27 mouse cellular contexts compared by ENCODE assay signal in genomic region chr4:119871861-119872582, GRCm38 (mm10).
DNase-seq lines count a peak whose midpoint lies in the region; ATAC-seq and TF ChIP-seq lines count a peak whose summit lies in the region.
"Had no signal": no experiment of that assay in that cellular context is flagged by ENCODE, and none has a peak within 500 bp of the region (broad histone marks: within the 10 kb centered on the region; RNA-seq: fewer than 3 reads in every experiment).

No protein-coding gene starts in this region.

- 83% methylated on average over 10 of the region's 10 CpGs for WGBS in hindbrain, postnatal 0 days
- whole genome bisulfite sequencing in hindbrain, embryonic 12.5 days, result 88% methylated on average over 10 of the region's 10 CpGs

- H3K4me2 ChIP-seq in hindbrain, postnatal 0 days (ENCODE audit: low read depth, low read length), result no peak overlapping the region
- no peak overlapping the region for H3K4me2 ChIP-seq in hindbrain, embryonic 12.5 days (replicated peaks)
- H3K4me2 ChIP-seq: embryonic facial prominence, embryonic 13.5 days; forebrain, embryonic 12.5 days; heart, embryonic 11.5 days; limb, embryonic 13.5 days; liver, embryonic 12.5 days; midbrain, embryonic 12.5 days; neural tube, embryonic 15.5 days had no signal

- no peak for TF ChIP-seq CTCF in hindbrain, postnatal 0 days (IDR thresholded peaks at IDR 0.05; ENCODE audit: low read depth)

- no peak overlapping the region for H3K4me3 ChIP-seq in hindbrain, postnatal 0 days (ENCODE audit: low read length)
- H3K4me3 ChIP-seq in hindbrain, embryonic 12.5 days, result no peak overlapping the region
- H3K4me3 ChIP-seq: embryonic facial prominence, embryonic 13.5 days; erythroblast, embryonic 14.5 days; forebrain, embryonic 12.5 days; limb, embryonic 13.5 days; liver, embryonic 12.5 days; midbrain, embryonic 12.5 days; neural tube, embryonic 15.5 days had no signal

- H3K27me3 ChIP-seq in hindbrain, postnatal 0 days (ENCODE audit: insufficient read depth, low read length), result no peaks in the 10 kb centered on the region
- H3K27me3 ChIP-seq in hindbrain, embryonic 12.5 days, result no peaks in the 10 kb centered on the region; the same call in 1 of the 2 replicates
- H3K27me3 ChIP-seq: CH12.LX; embryonic facial prominence, embryonic 13.5 days; forebrain, embryonic 12.5 days; limb, embryonic 13.5 days; liver, embryonic 12.5 days; midbrain, embryonic 12.5 days; neural tube, embryonic 15.5 days; Patski had no signal

- H3K36me3 ChIP-seq in hindbrain, postnatal 0 days (ENCODE audit: insufficient read depth, low read length), result no peaks in the 10 kb centered on the region
- no peaks in the 10 kb centered on the region for H3K36me3 ChIP-seq in hindbrain, embryonic 12.5 days
- H3K36me3 ChIP-seq: embryonic facial prominence, embryonic 13.5 days; forebrain, embryonic 12.5 days; G1E; limb, embryonic 13.5 days; liver, embryonic 12.5 days; midbrain, embryonic 12.5 days had no signal

- no peak overlapping the region for H3K27ac ChIP-seq in hindbrain, postnatal 0 days
- no peak overlapping the region for H3K27ac ChIP-seq in hindbrain, embryonic 12.5 days
- H3K27ac ChIP-seq: embryonic facial prominence, embryonic 13.5 days; forebrain, embryonic 12.5 days; limb, embryonic 13.5 days; liver, embryonic 12.5 days; midbrain, embryonic 12.5 days; neural tube, embryonic 15.5 days; stomach, postnatal 0 days had no signal

- DNase-seq in hindbrain, postnatal 0 days (ENCODE audit: low spot score), result no peak
- DNase-seq in cerebellum, adult 18-20 months, result peak; percentile 69 to 78
- DNase-seq in cerebellum, postnatal 14 days, result peak; percentile 74 to 80
- no peak for DNase-seq in thymus, postnatal 36 days
- DNase-seq in urinary bladder, postnatal 4 days (ENCODE audit: low spot score in 2 of 2), result no peak
- DNase-seq: adrenal gland, adult 8-10 months; embryo, embryonic 11 days; kidney, postnatal 4 days; layer of hippocampus, adult 9-11 months; lung, adult 18-20 months; lung, postnatal 10 days; thymus, adult 2 months had no signal

- H3K9ac ChIP-seq in hindbrain, postnatal 0 days (replicated peaks; ENCODE audit: low read length), result no peak overlapping the region
- H3K9ac ChIP-seq in hindbrain, embryonic 12.5 days, result no peak overlapping the region
- H3K9ac ChIP-seq: embryonic facial prominence, embryonic 13.5 days; forebrain, embryonic 12.5 days; limb, embryonic 13.5 days; liver, embryonic 12.5 days; midbrain, embryonic 12.5 days; neural tube, embryonic 15.5 days had no signal

- ATAC-seq in hindbrain, postnatal 0 days, result 0 out of 2 replicates have a peak, but pooled peaks have one; percentile 44
- ATAC-seq in hindbrain, embryonic 12.5 days (ENCODE audit: low FRiP score), result no peak
- peak; percentile 49 for ATAC-seq in CD4-positive, CD25-positive, alpha-beta regulatory T cell, adult 4 months
- ATAC-seq: intestine, postnatal 0 days; liver, embryonic 12.5 days; Patski had no signal

- no peaks in the 10 kb centered on the region; the same call in 1 of the 2 replicates for H3K4me1 ChIP-seq in hindbrain, postnatal 0 days (ENCODE audit: insufficient read depth, low read length)
- no peaks in the 10 kb centered on the region for H3K4me1 ChIP-seq in hindbrain, embryonic 12.5 days
- H3K4me1 ChIP-seq: embryonic facial prominence, embryonic 13.5 days; limb, embryonic 13.5 days; liver, embryonic 12.5 days; midbrain, embryonic 12.5 days; neural tube, embryonic 15.5 days had no signal

- no peaks in the 10 kb centered on the region for H3K9me3 ChIP-seq in hindbrain, postnatal 0 days (ENCODE audit: low read length)
- H3K9me3 ChIP-seq in hindbrain, embryonic 12.5 days (replicated peaks), result no peaks in the 10 kb centered on the region
- H3K9me3 ChIP-seq: embryonic facial prominence, embryonic 13.5 days; forebrain, embryonic 12.5 days; limb, embryonic 13.5 days; liver, embryonic 12.5 days; midbrain, embryonic 12.5 days; neural tube, embryonic 15.5 days had no signal

Comparison
In these comparisons a context has a peak if more than half of its experiments do, and no peak if none do; other contexts are left out.
1. DNase-seq: peak in cerebellum, adult 18-20 months (2 of 2) and cerebellum, postnatal 14 days (2 of 2); none in hindbrain, postnatal 0 days (single experiment), thymus, postnatal 36 days (0 of 2) and urinary bladder, postnatal 4 days (0 of 2).